Mouse (Mus musculus) stomach, embryonic 16.5 days (tissue): ENCODE data around the gene Nudt21. TPM values are rescaled to one million over a fixed set of nuclear protein-coding genes. Genes with fewer than 3 reads are reported as not detected.

Experiments used
- ATAC-seq: fragments of 200-750 bp; cut with Nextera tagmentation; 2 replicates; pipeline ENCODE4 v1.8.0; 2017; ENCODE audit warnings: moderate number of reproducible peaks, moderate TSS enrichment; ENCODE audit not compliant: insufficient read depth, low FRiP score
- H3K27ac ChIP-seq: fragments of 300-500 bp; sonication (generic); 2 replicates; pipeline ENCODE4 v1.5.1; 2014; ENCODE audit warnings: low read length
- H3K27me3 ChIP-seq: fragments of 300-500 bp; sonication (generic); 2 replicates; pipeline ENCODE4 v1.6.1; 2014; ENCODE audit warnings: low read length, control low read depth, mixed read lengths; ENCODE audit not compliant: control insufficient read depth, insufficient read depth
- H3K36me3 ChIP-seq: fragments of 300-500 bp; sonication (generic); 2 replicates; pipeline ENCODE4 v1.6.1; 2014; ENCODE audit warnings: low read length; ENCODE audit not compliant: control insufficient read depth, insufficient read depth
- H3K4me1 ChIP-seq: fragments of 300-500 bp; sonication (generic); 2 replicates; pipeline ENCODE4 v1.6.1; 2014; ENCODE audit warnings: low read length, control low read depth, mixed read lengths; ENCODE audit not compliant: control insufficient read depth, insufficient read depth
- H3K4me2 ChIP-seq: fragments of 300-500 bp; sonication (generic); 2 replicates; pipeline ENCODE4 v1.6.1; 2014; ENCODE audit warnings: low read depth, low read length, mixed read lengths
- H3K4me3 ChIP-seq: fragments of 300-500 bp; sonication (generic); replicated peaks from 2 replicates; pipeline ENCODE4 v1.5.1; 2014; ENCODE audit warnings: mild to moderate bottlenecking, low read length
- H3K9ac ChIP-seq: fragments of 300-500 bp; sonication (generic); 2 replicates; pipeline ENCODE4 v1.6.1; 2014; ENCODE audit warnings: low read length
- H3K9me3 ChIP-seq: fragments of 300-500 bp; sonication (generic); replicated peaks from 2 replicates; pipeline ENCODE4 v1.6.1; 2016; ENCODE audit warnings: low read length, control low read depth; ENCODE audit not compliant: control insufficient read depth
- WGBS: fragments of 180-500 bp; shearing (Covaris S2); extraction: QIAGEN DNeasy Blood & Tissue Kit; methylation state at CpG from one replicate; pipeline ENCODE4 v1.1.7; 2014; 5-methylcytosine and 5-hydroxymethylcytosine counted together
- polyA plus RNA-seq: library from polyadenylated mRNA; unstranded; fragments of >200 nt; fragmentation: Nextera tagmentation; extraction: Ambion mirVana; gene quantifications from 2 replicates; pipeline ENCODE4 v1.2.1, GENCODE M21; 2015

Nudt21 gene
- polyA plus RNA-seq, 1 experiment from 2014 or later = 97.0 TPM

DNA sequence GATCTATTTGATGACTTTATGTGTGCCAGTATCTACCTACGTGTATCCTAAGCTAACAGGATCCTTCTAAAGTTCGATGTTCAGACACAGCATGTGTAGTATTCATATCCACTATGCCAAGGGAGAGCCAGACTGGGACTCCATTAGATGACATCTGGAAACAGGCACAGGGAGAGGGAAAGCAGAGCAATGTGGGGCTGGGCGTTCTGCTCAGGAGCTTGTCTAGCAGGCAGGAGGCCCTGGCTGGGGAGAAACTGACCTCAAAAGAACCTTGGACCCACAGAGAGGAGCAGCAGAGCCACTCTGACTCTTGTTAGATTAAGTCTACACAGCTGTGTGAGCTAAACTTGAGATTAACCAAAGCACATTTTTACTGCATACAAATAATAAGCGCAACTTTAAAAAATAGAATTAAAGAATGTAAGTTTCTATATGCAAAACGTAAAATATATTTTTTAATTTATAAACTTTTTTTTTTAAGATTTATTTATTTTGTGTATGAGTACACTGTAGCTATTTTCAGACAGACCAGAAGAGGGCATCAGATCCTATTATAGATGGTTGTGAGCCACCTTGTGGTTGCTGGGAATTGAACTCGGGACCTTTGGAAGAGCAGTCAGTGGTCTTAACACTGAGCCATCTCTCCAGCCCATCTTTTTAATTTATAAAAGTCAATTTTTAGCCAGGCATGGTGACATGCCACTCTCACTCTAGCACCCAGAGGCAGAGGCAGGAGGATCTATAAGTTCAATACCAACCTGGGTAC, 60.2 kb downstream of the Nudt21 start:
- Histone ChIP-seq H3K27ac (no peak overlapping the region), H3K4me3 (no peak overlapping the region), H3K9ac (no peak overlapping the region), H3K4me1 (no peaks in the 10 kb centered on the region), H3K9me3 (no peaks in the 10 kb centered on the region), H3K36me3 (peaks cover 29% of the 10 kb centered on the region), H3K4me2 (no peak overlapping the region), H3K27me3 (no peaks in the 10 kb centered on the region)
- no peak for ATAC-seq
- 90% methylated on average over 6 of the region's 6 CpGs for WGBS

- H3K36me3 ChIP-seq = peaks cover 22% of the 10 kb centered on the region
- ATAC-seq = no peak
- 85% methylated on average over 2 of the region's 2 CpGs for WGBS
Measured at GRCm38 (mm10) chr8:93975358-93975757, 61.5 kb downstream of the Nudt21 start.

GRCm38 (mm10) chr8:93974602-93975186, 62.1 kb downstream of the Nudt21 start:
- Histone ChIP-seq H3K4me3 (no peak overlapping the region), H3K27me3 (no peaks in the 10 kb centered on the region), H3K9ac (no peak overlapping the region), H3K27ac (no peak overlapping the region), H3K4me1 (no peaks in the 10 kb centered on the region), H3K9me3 (no peaks in the 10 kb centered on the region), H3K36me3 (peaks cover 22% of the 10 kb centered on the region), H3K4me2 (no peak overlapping the region)
- peak; percentile 58; the same call in 1 of the 2 replicates for ATAC-seq
- 69% methylated on average over 11 of the region's 11 CpGs for WGBS

More at GRCm38 (mm10) chr8:93975358-93975757, 61.5 kb downstream of the Nudt21 start:
- H3K9ac ChIP-seq = no peak overlapping the region
- no peak overlapping the region for H3K27ac ChIP-seq
- no peaks in the 10 kb centered on the region for H3K9me3 ChIP-seq
- H3K4me3 ChIP-seq = no peak overlapping the region
- no peaks in the 10 kb centered on the region for H3K4me1 ChIP-seq
- no peak overlapping the region for H3K4me2 ChIP-seq
- no peaks in the 10 kb centered on the region for H3K27me3 ChIP-seq

DNA sequence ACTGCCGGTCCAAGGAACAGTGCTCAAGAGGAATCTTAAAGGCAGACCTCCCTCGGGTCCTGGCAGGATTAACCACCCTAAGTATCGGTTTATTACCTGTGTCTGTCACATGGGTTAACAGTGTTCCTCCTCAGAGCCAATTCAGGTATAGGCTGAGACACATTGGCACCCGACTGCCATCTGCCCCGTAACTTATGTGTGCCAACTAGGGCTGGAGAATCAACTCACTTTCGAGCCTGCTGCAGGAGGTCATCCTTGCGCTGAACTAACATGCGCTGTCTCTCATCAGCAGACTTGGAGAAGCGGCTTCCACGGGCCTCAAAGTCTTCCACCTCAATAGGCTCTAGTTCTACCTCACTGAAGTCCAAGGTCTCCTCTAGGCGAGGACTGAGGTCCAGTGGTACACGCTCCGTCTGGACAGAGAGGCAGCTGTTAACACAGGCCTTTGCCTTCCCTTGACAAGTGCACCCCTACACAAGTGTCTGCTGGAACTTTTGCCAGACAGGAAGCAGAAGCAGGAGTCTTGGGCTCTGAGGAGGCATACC, 62.9 kb downstream of the Nudt21 start:
- no peak overlapping the region for H3K4me3 ChIP-seq
- no peaks in the 10 kb centered on the region for H3K9me3 ChIP-seq
- H3K36me3 ChIP-seq = peaks cover 22% of the 10 kb centered on the region
- H3K27me3 ChIP-seq = no peaks in the 10 kb centered on the region
- H3K27ac ChIP-seq = no peak overlapping the region
- no peak for ATAC-seq
- H3K4me2 ChIP-seq = no peak overlapping the region
- H3K4me1 ChIP-seq = no peaks in the 10 kb centered on the region
- no peak overlapping the region for H3K9ac ChIP-seq
- WGBS = 89% methylated on average over 13 of the region's 13 CpGs

GRCm38 (mm10) chr8:93972971-93973734, 63.7 kb downstream of the Nudt21 start:
- 77% methylated on average over 14 of the region's 14 CpGs for WGBS
- Histone ChIP-seq H3K36me3 (peaks cover 21% of the 10 kb centered on the region), H3K9me3 (no peaks in the 10 kb centered on the region)

GRCm38 (mm10) chr8:93972211-93972610, 64.6 kb downstream of the Nudt21 start:
- Histone ChIP-seq H3K4me2 (no peak overlapping the region), H3K4me3 (no peak overlapping the region), H3K4me1 (no peaks in the 10 kb centered on the region), H3K9ac (no peak overlapping the region), H3K36me3 (0 out of 2 replicates have a peak, but pooled peaks cover 15% of the 10 kb centered on the region), H3K27ac (no peak overlapping the region), H3K27me3 (no peaks in the 10 kb centered on the region), H3K9me3 (no peaks in the 10 kb centered on the region)
- 91% methylated on average over 5 of the region's 5 CpGs for WGBS
- ATAC-seq = no peak

More at GRCm38 (mm10) chr8:93972971-93973734, 63.7 kb downstream of the Nudt21 start:
- no peak for ATAC-seq
- Histone ChIP-seq H3K4me2 (no peak overlapping the region), H3K27ac (no peak overlapping the region), H3K4me1 (no peaks in the 10 kb centered on the region), H3K4me3 (no peak overlapping the region), H3K9ac (no peak overlapping the region), H3K27me3 (no peaks in the 10 kb centered on the region)

- 0 out of 2 replicates have a peak, but pooled peaks cover 15% of the 10 kb centered on the region for H3K36me3 ChIP-seq
- H3K27me3 ChIP-seq = no peaks in the 10 kb centered on the region
- no peak overlapping the region for H3K4me3 ChIP-seq
- 84% methylated on average over 10 of the region's 10 CpGs for WGBS
- no peak overlapping the region for H3K27ac ChIP-seq
- H3K9ac ChIP-seq = no peak overlapping the region
- H3K9me3 ChIP-seq = no peaks in the 10 kb centered on the region
- H3K4me2 ChIP-seq = no peak overlapping the region
- no peaks in the 10 kb centered on the region for H3K4me1 ChIP-seq
- ATAC-seq = no peak
Measured at GRCm38 (mm10) chr8:93971451-93971850, 65.4 kb downstream of the Nudt21 start.

GRCm38 (mm10) chr8:93969626-93970340, 67.0 kb downstream of the Nudt21 start:
- WGBS = 71% methylated on average over 7 of the region's 7 CpGs
- no peaks in the 10 kb centered on the region for H3K4me1 ChIP-seq
- 0 out of 2 replicates have a peak, but pooled peaks cover 15% of the 10 kb centered on the region for H3K36me3 ChIP-seq
- H3K4me2 ChIP-seq = no peak overlapping the region
- no peaks in the 10 kb centered on the region for H3K9me3 ChIP-seq
- no peak overlapping the region for H3K9ac ChIP-seq
- ATAC-seq = no peak
- no peak overlapping the region for H3K4me3 ChIP-seq
- no peak overlapping the region for H3K27ac ChIP-seq
- no peaks in the 10 kb centered on the region for H3K27me3 ChIP-seq
